In genomic region chr13:89889074-89889473, GRCm38 (mm10) we compare ENCODE assay signal across 8 mouse cellular contexts.
DNase-seq lines count a peak whose midpoint lies in the region; ATAC-seq and TF ChIP-seq lines count a peak whose summit lies in the region.

No protein-coding gene starts in this region.

- peak; percentile 4 for DNase-seq in kidney, adult 2 months
- no peak for DNase-seq in kidney, adult 9 months
- DNase-seq in Patski (ENCODE audit: low read depth, low spot score), result peak; percentile 54
- DNase-seq in heart, postnatal 14 days, result peak; percentile 2 to 10
- DNase-seq in thymus, postnatal 14 days, result no peak

- no peak for TF ChIP-seq POLR2A in kidney, adult 2 months (IDR thresholded peaks at IDR 0.05; ENCODE audit: low read depth, low read length)

- CTCF ChIA-PET in Patski (lab: Charles Lee), result interaction anchor here (2.4 kb wide), 1 partner anchor 13 kb away, joined by 7 read pairs; no protein-coding TSS in a partner anchor

- H3K27me3 ChIP-seq in kidney, adult 2 months (replicated peaks; ENCODE audit: control insufficient read depth, insufficient read depth, low read length), result no peaks in the 10 kb centered on the region
- no peaks in the 10 kb centered on the region for H3K27me3 ChIP-seq in Patski
- no peaks in the 10 kb centered on the region for H3K27me3 ChIP-seq in megakaryocyte, embryonic 14.5 days (replicated peaks)
- H3K27me3 ChIP-seq in hindbrain, embryonic 16.5 days (replicated peaks; ENCODE audit: control insufficient read depth, insufficient read depth, low read length), result no peaks in the 10 kb centered on the region

- ATAC-seq in Patski, result peak; percentile 90
- ATAC-seq in hindbrain, embryonic 16.5 days, result no peak
- ATAC-seq in erythroid progenitor cell, adult 5-6 weeks (replicated peaks; ENCODE audit: low FRiP score, poor library complexity, severe bottlenecking), result no peak

- H3K9ac ChIP-seq in hindbrain, embryonic 16.5 days (ENCODE audit: low read depth, low read length), result no peak overlapping the region

- no peak for TF ChIP-seq CTCF in kidney, adult 2 months (conservative IDR thresholded peaks at IDR 0.05; ENCODE audit: insufficient read depth, insufficient read length, low read depth, low read length)
- TF ChIP-seq CTCF in Patski (IDR thresholded peaks at IDR 0.05), result no peak

- H3K36me3 ChIP-seq in kidney, adult 2 months (ENCODE audit: control insufficient read depth, insufficient read depth, low read length), result no peaks in the 10 kb centered on the region
- no peaks in the 10 kb centered on the region for H3K36me3 ChIP-seq in megakaryocyte, embryonic 14.5 days (replicated peaks; ENCODE audit: low read length)
- H3K36me3 ChIP-seq in hindbrain, embryonic 16.5 days (ENCODE audit: control insufficient read depth, insufficient read depth, low read length), result no peaks in the 10 kb centered on the region

- no peak overlapping the region for H3K4me3 ChIP-seq in kidney, adult 2 months (ENCODE audit: insufficient read depth, low read depth, low read length)
- peak overlapping the region; percentile 83 for H3K4me3 ChIP-seq in megakaryocyte, embryonic 14.5 days (replicated peaks)
- H3K4me3 ChIP-seq in hindbrain, embryonic 16.5 days (ENCODE audit: low read length), result no peak overlapping the region

- intact Hi-C loops in heart, postnatal 14 days (cut with DNase I), result no loop called here

- in situ Hi-C loops in Patski (cut with MboI; ENCODE audit: low pct_unique_long_range_greater_than_20kb), result no loop called here

- H3K4me2 ChIP-seq in hindbrain, embryonic 16.5 days (ENCODE audit: low read length), result no peak overlapping the region

- POLR2A ChIA-PET in Patski (lab: Charles Lee), result no interaction called here

- no peaks in the 10 kb centered on the region for H3K9me3 ChIP-seq in megakaryocyte, embryonic 14.5 days
- H3K9me3 ChIP-seq in hindbrain, embryonic 16.5 days (ENCODE audit: control insufficient read depth, low read length), result no peaks in the 10 kb centered on the region

- no peaks in the 10 kb centered on the region for H3K4me1 ChIP-seq in kidney, adult 2 months (ENCODE audit: control insufficient read depth, insufficient read depth, low read length)
- H3K4me1 ChIP-seq in megakaryocyte, embryonic 14.5 days, result peaks cover 30% of the 10 kb centered on the region
- H3K4me1 ChIP-seq in hindbrain, embryonic 16.5 days (ENCODE audit: control insufficient read depth, insufficient read depth, low read depth, low read length), result no peaks in the 10 kb centered on the region

- no peak overlapping the region for H3K27ac ChIP-seq in kidney, adult 2 months (ENCODE audit: insufficient read depth, low read depth, low read length)
- no peak overlapping the region for H3K27ac ChIP-seq in hindbrain, embryonic 16.5 days (ENCODE audit: low read depth, low read length)

- WGBS in kidney, adult 2 months, result 77% methylated on average over 5 of the region's 5 CpGs
- 71% methylated on average over 5 of the region's 5 CpGs for WGBS in hindbrain, embryonic 16.5 days

Comparison
In these comparisons a context has a peak if more than half of its experiments do, and no peak if none do; other contexts are left out.
1. DNase-seq: peak in kidney, adult 2 months (single experiment), Patski (single experiment) and heart, postnatal 14 days (2 of 2); none in kidney, adult 9 months (single experiment) and thymus, postnatal 14 days (single experiment).